Mouse (Mus musculus): ENCODE data around the gene Flad1. TPM values are rescaled to one million over a fixed set of nuclear protein-coding genes. Genes with fewer than 3 reads are reported as not detected.
A peak's percentile ranks its signal among the peaks of the same experiment; 100 is the strongest.

Flad1 gene
- total RNA-seq, 2 experiments from 2014 or later = 3.1 to 6.3 TPM

- no peak for ATAC-seq (replicated peaks; ENCODE audit: low FRiP score, poor library complexity, severe bottlenecking)
These were observed 3.2 kb downstream of the Flad1 start for GRCm38 (mm10) chr3:89408448-89408847.

DNA sequence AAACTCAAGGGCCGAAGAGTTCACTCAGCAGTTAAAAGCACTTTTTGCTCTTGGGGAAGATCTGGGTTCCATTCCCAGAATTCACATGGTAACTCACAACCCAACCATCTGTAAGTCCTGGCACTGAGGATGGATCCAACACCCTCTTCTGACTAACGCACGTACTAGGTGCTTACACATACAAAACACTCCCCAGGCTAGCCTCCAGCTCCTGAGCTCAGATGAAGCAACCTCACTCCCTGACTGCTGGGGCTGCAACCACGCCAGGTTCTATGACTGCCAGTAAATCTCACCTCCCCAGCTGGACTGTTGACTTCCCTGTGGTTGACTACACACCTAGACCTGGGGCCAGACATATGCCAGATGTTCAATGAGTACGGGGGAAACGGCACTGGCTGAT, 4.8 kb downstream of the Flad1 start:
- no peak for ATAC-seq (replicated peaks; ENCODE audit: low FRiP score, poor library complexity, severe bottlenecking)

- no peak for ATAC-seq (replicated peaks; ENCODE audit: low FRiP score, poor library complexity, severe bottlenecking)
These were observed 9.0 kb downstream of the Flad1 start, which contains the start of gene Lenep for GRCm38 (mm10) chr3:89402693-89403092. Gene Lenep, minus strand, starts transcription at chr3:89402793.

- ATAC-seq (replicated peaks; ENCODE audit: low FRiP score, poor library complexity, severe bottlenecking) = no peak
These were observed 10.3 kb downstream of the Flad1 start for GRCm38 (mm10) chr3:89401329-89401728.

DNA sequence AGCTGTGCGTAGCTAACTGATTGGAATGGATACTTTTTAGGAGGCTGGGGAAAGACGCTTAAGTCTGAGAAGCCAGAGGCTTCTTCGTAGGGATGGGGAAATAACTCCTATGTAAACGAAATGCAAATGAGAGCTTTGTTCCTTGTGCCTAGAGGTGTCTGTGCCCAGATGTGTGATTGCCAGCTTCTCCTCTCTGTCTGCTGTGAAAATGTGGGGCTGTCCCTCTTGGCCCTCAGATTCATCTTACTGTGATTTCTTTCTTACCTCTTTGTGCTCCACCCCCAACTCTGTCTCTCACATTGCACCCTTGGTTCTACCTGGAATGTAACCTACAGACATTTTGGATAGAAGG, 15.0 kb downstream of the Flad1 start:
- ATAC-seq (replicated peaks; ENCODE audit: low FRiP score, poor library complexity, severe bottlenecking) = no peak

DNA sequence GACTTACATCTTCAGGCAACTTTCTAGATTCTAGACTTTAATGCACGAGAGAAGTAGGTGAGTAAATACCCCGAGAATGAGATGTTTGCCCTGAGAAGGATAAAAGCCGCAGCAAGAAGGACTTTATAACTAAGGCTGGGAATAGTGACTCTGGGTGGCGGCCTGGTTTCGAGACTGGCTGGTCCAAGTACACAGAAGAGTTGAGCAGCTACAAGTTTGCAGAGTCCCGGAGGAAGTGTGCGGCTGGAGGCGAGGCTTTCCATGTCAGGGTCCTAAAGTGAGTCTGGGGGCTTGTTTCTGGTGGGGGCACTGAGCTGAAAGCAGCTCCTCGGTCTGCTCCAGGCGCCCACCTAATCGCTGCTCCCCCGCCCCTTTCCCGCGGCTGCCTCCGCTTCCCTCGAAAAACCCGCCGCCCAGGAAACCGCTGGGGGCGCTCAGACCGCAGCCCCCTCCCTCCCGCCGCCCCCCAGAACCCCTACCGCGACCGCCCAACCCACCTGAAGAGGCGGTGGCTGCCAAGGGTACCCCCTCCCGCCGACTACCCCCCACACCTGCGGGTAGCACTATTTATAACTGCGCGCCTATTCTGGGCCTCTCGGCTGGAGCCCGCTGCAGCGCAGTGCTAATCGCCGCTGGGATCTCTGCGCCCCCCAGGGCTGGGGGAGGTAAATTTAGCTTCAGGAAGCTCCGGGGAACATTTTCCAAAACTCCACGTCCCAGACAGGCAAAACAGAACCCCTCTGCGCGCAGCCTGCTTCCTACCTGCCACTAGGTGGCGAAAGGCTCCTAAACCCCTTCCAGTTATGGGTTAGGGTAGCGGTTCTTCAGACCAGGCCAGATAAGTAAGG, 15.6 kb downstream of the Flad1 start:
- peak; percentile 42; the same call in 1 of the 2 replicates for ATAC-seq (replicated peaks; ENCODE audit: low FRiP score, poor library complexity, severe bottlenecking)

GRCm38 (mm10) chr3:89395419-89395805, 16.3 kb downstream of the Flad1 start:
- ATAC-seq (replicated peaks; ENCODE audit: low FRiP score, poor library complexity, severe bottlenecking) = no peak

GRCm38 (mm10) chr3:89394894-89395256, 16.8 kb downstream of the Flad1 start:
- ATAC-seq (replicated peaks; ENCODE audit: low FRiP score, poor library complexity, severe bottlenecking) = peak; percentile 34

DNA sequence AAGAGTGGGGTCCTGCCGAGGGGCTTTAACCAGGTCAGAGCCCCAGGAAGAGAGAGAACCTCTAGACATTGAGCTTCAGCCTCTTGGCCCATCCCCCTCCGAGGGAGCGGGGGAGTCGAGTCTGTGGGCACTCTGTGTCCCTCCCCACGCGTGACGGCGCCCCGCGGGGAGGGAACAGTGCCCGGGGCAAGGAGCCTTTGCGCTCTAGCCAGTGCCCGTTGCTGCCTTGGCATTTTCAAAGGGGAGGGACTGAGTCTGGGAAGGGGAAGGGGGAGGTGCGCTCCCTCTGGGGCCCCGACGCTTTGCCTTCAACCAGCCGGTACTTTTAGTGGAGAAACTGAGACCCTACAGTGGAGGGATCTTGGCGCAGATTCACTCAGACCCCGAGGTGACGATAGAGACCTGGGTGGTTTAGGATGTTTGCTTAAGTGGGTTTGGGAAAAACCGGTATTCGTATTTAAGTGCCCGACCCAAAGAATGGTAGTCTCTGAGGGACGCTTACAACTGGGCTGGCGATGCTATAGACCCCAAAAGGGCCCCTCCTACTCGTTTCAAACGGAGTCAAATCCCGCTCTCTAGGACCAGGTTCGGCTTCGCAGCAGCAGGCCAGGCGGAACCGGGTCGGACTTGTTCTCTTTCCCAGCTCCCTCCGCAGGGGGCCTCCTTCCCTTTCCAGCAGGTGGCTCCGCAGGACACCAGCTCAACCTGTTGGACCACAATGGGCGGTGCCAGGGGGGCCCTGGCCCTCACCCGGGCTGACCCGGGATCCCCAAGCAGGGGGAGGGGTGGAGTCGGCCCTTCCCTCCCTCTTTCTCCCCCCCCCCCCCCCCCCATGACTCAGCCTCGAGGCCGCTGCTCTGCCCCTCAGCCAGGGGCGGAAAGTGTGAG, 17.4 kb downstream of the Flad1 start, which contains the start of gene Zbtb7b:
TSS of gene Zbtb7b (minus strand) at position 771 of the 888 bp plus-strand sequence.
- peak; percentile 56 for ATAC-seq (replicated peaks; ENCODE audit: low FRiP score, poor library complexity, severe bottlenecking)

DNA sequence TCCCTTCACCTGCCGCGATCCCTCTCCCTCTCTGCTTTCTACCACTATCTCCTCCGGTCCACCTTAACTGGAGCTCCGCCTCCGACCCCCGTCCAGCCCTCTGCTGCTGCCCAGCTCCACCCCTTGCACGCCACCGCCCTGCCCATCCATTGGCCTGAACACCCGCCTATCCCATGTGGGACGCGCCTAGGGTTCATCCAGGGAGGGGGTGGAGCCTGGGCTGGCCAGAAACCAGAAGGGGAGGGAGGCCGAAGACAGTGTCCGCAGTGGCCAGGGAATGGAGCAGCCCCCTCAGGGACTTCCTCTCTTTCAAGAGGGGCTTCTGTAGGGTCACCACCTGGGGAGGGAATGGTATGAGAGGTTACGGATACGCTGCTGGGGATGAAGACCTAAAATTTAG, 18.1 kb downstream of the Flad1 start:
- peak; percentile 89 for ATAC-seq (replicated peaks; ENCODE audit: low FRiP score, poor library complexity, severe bottlenecking)

- no peak for ATAC-seq (replicated peaks; ENCODE audit: low FRiP score, poor library complexity, severe bottlenecking)
These were observed 18.8 kb downstream of the Flad1 start for GRCm38 (mm10) chr3:89392871-89393311.

DNA sequence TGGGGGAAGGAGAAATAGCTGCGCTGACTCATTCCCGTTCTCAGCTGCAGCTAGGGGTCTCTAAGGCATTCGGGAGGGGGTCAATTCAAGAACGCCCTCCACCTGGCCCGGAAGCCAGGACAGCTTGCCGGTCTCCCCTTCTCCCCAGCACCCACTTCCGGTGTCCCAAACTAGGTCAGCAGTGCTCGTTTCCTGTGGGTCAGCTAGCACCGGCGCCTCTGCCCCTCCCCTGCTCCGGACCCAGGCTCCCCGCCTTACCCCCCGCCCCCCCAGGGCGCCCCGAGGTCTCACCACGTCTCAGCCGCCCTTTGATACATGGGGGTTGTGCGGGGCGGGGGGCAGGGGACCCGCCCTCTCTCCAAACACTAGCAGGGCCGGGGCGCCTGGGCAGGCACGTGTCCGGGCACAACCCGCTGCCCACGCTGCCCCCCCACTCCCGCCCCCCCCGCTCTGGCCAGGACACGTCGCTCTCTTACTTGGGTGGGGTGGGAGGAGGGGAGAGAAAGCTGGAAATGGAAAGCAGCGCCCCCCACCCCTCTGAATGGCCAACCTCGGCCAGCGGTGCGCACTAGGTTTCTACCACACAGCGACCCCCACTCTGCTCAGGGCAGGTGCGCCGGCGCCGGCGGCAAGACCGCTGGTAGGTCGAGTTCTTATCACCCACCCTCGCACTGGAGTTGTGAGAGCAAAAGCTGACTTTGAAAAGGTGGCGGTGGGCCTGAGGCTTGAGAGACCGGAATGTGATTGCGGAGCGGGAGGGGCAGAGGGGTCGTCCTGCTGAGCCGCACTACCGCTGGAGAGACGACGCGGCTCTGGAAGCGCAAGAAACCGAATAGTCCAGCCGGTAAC, 19.8 kb downstream of the Flad1 start:
- no peak for ATAC-seq (replicated peaks; ENCODE audit: low FRiP score, poor library complexity, severe bottlenecking)

DNA sequence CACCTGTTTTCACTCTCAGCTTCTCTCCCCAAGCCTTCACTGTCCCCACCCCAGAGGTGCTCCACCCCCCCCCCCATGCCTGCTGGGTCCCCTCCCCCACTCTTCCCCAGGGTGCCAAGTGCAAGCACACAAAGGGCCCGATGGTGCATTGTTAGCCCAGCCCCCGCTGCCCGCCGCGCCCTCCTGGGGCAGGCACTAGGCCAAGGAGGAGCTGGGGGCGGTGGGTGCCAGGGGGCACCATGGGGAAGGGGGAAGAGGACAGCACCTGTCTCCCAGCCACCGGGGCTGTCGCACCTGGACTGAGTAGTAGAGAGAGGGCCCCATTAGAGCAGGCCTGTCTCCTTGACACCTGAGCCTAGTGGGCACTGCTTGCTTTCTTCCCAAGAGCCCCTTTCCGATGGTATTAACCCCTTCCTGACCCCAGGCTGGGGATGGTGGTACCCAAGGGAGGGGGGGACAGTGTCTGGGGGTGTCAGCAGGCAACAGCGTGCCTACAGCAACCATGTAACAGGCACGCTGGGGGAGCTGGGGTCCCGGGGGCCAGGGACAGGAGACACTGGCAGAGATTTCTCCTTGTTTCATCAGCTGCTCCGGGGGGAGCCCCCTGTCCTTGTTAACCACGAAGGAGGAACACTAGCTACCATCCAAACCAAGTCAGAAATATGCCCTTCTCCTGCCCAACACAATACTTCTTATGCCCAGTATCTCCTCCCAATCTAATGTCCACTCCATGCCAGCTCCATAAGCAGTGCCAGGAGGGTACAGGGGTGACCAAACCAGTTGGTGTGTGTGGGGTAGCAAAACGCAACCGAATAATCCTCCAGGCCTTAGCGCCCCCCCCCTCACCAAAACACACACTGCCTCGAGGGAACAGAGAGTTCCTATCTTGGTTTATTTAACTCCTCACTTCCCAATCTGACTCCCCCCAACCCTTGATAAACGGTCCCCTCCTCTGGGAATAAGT, 20.7 kb downstream of the Flad1 start:
- ATAC-seq (replicated peaks; ENCODE audit: low FRiP score, poor library complexity, severe bottlenecking) = no peak

DNA sequence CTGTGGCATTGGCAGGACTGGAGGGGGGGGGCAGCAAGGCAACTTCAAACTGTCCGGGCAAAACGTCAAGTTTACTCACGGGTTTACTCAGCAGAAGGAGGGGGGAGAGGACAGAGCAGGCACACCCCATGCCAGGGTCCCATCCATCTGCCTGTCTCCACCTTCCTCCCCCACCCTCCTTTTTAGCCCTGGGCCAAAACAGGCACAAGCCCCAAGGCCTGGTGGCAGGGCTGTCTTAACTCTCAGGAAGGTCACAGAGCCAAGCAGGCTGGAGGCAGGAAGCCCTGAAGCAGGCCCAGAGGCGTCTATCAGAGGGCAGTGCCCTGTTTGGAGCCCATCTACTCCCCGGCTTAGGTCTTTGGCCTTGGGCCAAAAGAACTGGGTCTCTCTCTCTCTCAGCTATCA, 21.6 kb downstream of the Flad1 start:
- ATAC-seq (replicated peaks; ENCODE audit: low FRiP score, poor library complexity, severe bottlenecking) = no peak

DNA sequence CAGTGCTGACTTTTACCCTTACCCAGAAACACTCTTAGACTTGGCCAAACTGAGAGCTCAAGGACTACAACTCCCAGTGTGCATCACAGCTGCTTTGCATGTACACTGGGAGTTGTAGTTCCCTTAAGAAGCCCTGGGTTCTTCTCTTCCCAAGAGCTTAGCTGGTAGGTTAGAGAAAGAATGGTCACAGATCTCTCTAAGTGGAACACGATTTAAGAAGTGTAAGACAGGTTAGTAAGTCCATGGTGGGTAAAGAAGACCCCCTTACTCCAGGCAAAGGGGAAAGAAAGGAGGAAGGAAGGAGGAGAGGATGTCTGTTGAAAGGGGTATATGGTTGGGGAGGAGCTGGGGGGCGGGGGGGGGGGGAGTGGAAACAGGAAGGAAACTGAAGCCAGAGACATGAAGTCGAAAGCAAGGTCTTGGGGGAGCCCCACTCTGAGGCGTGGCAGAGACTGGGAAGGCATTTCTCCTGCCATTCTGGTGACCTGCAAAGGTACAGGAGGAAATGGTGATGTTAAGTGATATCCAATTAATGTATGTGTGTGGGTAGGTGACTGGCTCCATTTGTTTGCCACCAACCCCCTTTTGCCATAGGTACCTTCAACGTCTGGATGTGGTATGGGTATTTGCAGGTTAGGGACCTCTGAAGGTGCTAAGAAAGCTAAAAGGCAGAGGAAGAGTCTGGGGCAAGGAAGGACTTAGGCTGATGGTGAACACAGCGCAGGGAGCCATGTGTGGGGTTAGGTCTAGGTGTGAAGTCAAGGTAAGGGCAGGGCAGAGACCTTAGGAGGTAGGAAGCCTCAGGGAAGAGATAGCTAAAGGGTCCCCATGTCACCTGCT, 22.5 kb downstream of the Flad1 start:
- ATAC-seq (replicated peaks; ENCODE audit: low FRiP score, poor library complexity, severe bottlenecking) = no peak

DNA sequence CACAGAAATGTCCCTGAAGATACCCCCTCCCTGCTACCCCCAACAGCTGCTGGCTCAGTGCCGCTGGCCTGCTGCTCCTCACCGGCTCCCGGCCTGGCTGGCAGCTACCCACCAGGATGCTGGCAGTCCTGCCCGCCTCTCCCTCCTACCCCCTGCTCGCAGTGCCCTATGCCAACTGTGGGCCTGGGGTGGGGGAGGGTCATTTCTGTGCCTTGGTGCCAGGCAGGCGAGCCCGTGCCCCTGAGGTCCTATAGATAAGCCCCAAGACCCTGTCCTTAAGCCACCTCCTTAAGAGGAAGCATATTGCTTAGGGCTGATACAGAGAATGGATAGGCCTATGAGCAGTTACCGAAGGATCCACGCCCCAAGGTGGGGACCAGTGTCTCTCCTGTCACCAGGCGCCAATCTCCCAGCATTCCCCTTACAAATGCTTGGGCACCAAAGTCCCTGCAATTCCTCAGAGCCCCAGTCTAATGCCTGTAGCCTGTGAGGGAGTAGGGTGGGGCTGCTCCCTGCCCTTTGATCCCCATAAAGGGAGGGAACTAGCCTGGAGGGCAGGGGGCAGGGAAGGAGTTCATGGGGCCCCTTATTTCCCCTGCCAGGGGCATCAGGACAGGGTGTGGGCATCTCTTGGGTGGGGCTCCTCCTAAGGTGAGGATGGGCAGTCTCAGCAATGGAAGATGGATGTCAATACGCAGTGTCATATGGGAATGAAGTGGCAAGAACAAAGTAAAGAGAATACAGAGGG, 23.4 kb downstream of the Flad1 start:
- ATAC-seq (replicated peaks; ENCODE audit: low FRiP score, poor library complexity, severe bottlenecking) = no peak

GRCm38 (mm10) chr3:89387632-89388031, 24.0 kb downstream of the Flad1 start:
- ATAC-seq (replicated peaks; ENCODE audit: low FRiP score, poor library complexity, severe bottlenecking) = no peak
